Mouse (Mus musculus) lung, postnatal 0 days (tissue): ENCODE data around the gene Tcp10a.

Source experiments
- CTCF ChIP-seq: IDR thresholded peaks from 2 replicates; pipeline ENCODE4 v1.5.1; 2016; ENCODE audit warnings: antibody characterized with exemption, mild to moderate bottlenecking
- EP300 ChIP-seq: IDR thresholded peaks from 2 replicates; pipeline ENCODE4 v1.6.1; 2016; ENCODE audit warnings: antibody characterized with exemption, mild to moderate bottlenecking, control low read depth

- no peak for TF ChIP-seq CTCF
- TF ChIP-seq EP300: no peak
Observed at GRCm38 (mm10) chr17:7279251-7279650, 45.2 kb upstream of the Tcp10a start.
